Mouse (Mus musculus) E14TG2a.4 (cell line): ENCODE data around the gene Gfy.

Experiments
- H3K27me3 ChIP-seq: 2 replicates; pipeline ENCODE4 v1.6.1; 2014; ENCODE audit warnings: low read length, control low read depth; ENCODE audit not compliant: insufficient read depth
- H3K36me3 ChIP-seq: 2 replicates; pipeline ENCODE4 v1.6.1; 2014; ENCODE audit warnings: low read length, control low read depth; ENCODE audit not compliant: insufficient read depth
- H3K4me1 ChIP-seq: replicated peaks from 2 replicates; pipeline ENCODE4 v1.6.1; 2014; ENCODE audit warnings: low read depth, low read length, control low read depth
- H3K4me3 ChIP-seq: replicated peaks from 2 replicates; pipeline ENCODE4 v1.5.1; 2014; ENCODE audit warnings: mild to moderate bottlenecking, low read length
- H3K9me3 ChIP-seq: 2 replicates; pipeline ENCODE4 v1.6.1; 2014; ENCODE audit warnings: low read length, control low read depth
- CTCF ChIP-seq: conservative IDR thresholded peaks from 2 replicates; pipeline ENCODE4 v1.5.1; 2014; ENCODE audit warnings: low read length
- NANOG ChIP-seq: IDR thresholded peaks from 2 replicates; pipeline ENCODE4 v1.6.1; 2014; ENCODE audit warnings: borderline replicate concordance, low read length, mixed read lengths
- POU5F1 ChIP-seq: IDR thresholded peaks from 2 replicates; pipeline ENCODE4 v1.6.1; 2014; ENCODE audit warnings: low read length, borderline replicate concordance

Gene Gfy

GRCm38 (mm10) chr7:45179469-45179868 lies at the start of gene Gfy:
Gene Gfy, minus strand, starts transcription at chr7:45179569.
- peaks cover 50% of the 10 kb centered on the region for H3K4me1 ChIP-seq
- peaks cover 95% of the 10 kb centered on the region for H3K27me3 ChIP-seq
- TF ChIP-seq NANOG: no peak
- no peak for TF ChIP-seq CTCF
- no peak for TF ChIP-seq POU5F1
- no peaks in the 10 kb centered on the region for H3K9me3 ChIP-seq
- no peaks in the 10 kb centered on the region for H3K36me3 ChIP-seq
- no peak within 1 kb of the TSS for H3K4me3 ChIP-seq

DNA sequence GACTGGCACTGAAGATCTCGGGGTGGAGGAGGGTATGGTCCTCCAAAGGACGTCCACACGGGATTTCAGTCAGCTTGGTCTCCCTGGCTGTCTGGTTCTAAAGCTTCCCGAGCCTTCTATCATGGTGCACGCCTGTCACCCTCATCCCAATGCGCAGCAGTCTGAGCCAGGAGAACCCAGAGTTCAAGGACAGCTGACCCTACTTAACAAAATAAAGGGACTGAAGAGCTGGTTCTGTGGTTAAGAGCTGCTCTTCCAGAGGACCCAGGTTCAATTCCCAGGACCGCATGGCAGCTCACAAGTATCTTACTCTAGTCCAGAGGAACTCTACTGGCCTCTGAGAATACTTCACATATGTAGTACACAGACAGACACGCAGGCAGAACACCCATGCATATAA lies 49.7 kb upstream of the Gfy start:
- H3K4me3 ChIP-seq: peak overlapping the region; percentile 64
- no peak for TF ChIP-seq POU5F1
- no peak for TF ChIP-seq CTCF
- no peak for TF ChIP-seq NANOG
- H3K36me3 ChIP-seq: peaks cover 80% of the 10 kb centered on the region
- H3K27me3 ChIP-seq: no peaks in the 10 kb centered on the region
- H3K9me3 ChIP-seq: no peaks in the 10 kb centered on the region
- peaks cover 89% of the 10 kb centered on the region for H3K4me1 ChIP-seq

DNA sequence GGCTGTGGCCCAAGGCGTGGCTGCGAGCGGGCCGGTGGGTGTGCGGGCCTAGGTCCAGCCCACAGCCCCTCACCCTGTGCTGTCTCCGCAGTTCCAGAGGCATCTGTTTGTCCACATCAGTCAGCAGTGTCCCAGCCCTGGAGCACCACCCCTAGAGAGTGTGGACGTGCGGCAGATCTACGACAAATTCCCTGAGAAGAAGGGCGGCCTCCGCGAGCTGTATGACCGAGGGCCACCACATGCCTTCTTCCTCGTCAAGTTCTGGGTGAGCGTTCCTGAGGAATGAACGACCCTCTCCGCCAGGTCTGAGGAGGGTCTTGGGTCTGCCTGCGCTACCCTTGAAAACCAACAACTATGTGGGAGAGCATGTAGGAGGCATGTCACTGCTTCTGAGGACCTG lies 49.2 kb upstream of the Gfy start:
- TF ChIP-seq NANOG (no peak), POU5F1 (no peak), CTCF (no peak)
- H3K27me3 ChIP-seq: no peaks in the 10 kb centered on the region
- H3K36me3 ChIP-seq: peaks cover 81% of the 10 kb centered on the region
- H3K4me3 ChIP-seq: peak overlapping the region; percentile 64
- peaks cover 87% of the 10 kb centered on the region for H3K4me1 ChIP-seq
- H3K9me3 ChIP-seq: no peaks in the 10 kb centered on the region

DNA sequence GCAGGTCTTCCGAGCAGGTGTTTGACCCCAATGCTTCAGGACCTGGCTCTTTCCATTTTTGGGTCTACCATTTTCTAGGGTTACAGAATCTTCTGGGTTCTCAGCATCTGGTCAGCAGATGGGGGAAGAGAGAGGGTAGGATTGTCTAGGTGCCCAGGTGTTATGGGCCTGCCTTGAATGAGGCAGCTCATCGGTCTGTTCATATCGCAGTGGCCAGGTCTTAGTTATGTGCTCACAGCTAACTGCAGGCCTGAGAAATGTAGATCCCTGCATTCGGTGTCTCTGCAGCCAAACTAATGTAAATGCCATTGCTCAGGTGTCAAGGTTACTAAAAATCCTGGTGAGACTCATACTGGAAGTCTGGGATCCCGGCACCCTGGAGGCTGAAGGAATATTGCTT lies 47.1 kb upstream of the Gfy start:
- Histone ChIP-seq H3K4me1 (peaks cover 85% of the 10 kb centered on the region), H3K36me3 (peaks cover 82% of the 10 kb centered on the region), H3K4me3 (no peak overlapping the region), H3K27me3 (no peaks in the 10 kb centered on the region), H3K9me3 (no peaks in the 10 kb centered on the region)
- TF ChIP-seq CTCF (no peak), NANOG (no peak), POU5F1 (no peak)

DNA sequence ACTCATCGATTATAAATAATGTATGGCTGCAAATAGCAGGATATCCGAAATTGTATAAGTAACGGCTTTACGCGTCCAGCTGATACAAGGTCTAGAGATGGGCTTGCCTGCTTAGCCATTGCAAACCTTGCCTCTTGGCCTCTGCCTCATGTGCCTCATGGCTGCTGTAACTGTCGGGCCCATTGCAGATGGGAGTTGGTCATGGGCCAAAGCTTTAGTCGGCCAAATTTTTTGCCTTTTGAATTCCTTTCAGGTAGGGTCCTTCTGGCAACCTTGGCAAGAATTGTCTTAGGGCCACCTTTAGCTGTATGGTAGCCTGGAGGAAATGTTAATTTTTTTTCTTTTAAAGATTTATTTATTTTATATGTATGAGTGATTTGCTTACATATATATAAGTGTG lies 45.5 kb upstream of the Gfy start:
- Histone ChIP-seq H3K4me3 (no peak overlapping the region), H3K9me3 (no peaks in the 10 kb centered on the region), H3K27me3 (no peaks in the 10 kb centered on the region), H3K4me1 (peaks cover 89% of the 10 kb centered on the region), H3K36me3 (peaks cover 90% of the 10 kb centered on the region)
- TF ChIP-seq NANOG (no peak), CTCF (no peak), POU5F1 (no peak)

GRCm38 (mm10) chr7:45221680-45222079 lies 42.3 kb upstream of the Gfy start:
- H3K36me3 ChIP-seq: peaks cover 92% of the 10 kb centered on the region
- TF ChIP-seq NANOG (no peak), CTCF (no peak), POU5F1 (no peak)
- H3K4me3 ChIP-seq: no peak overlapping the region
- H3K4me1 ChIP-seq: peaks cover 91% of the 10 kb centered on the region
- no peaks in the 10 kb centered on the region for H3K27me3 ChIP-seq
- no peaks in the 10 kb centered on the region for H3K9me3 ChIP-seq

GRCm38 (mm10) chr7:45216442-45217183 lies 37.2 kb upstream of the Gfy start:
- TF ChIP-seq CTCF: no peak
- no peak for TF ChIP-seq POU5F1
- no peak for TF ChIP-seq NANOG
- peaks cover 45% of the 10 kb centered on the region for H3K36me3 ChIP-seq
- no peaks in the 10 kb centered on the region for H3K9me3 ChIP-seq
- peaks cover 79% of the 10 kb centered on the region for H3K4me1 ChIP-seq
- peak overlapping the region; percentile 89 for H3K4me3 ChIP-seq
- H3K27me3 ChIP-seq: peaks cover 7% of the 10 kb centered on the region

DNA sequence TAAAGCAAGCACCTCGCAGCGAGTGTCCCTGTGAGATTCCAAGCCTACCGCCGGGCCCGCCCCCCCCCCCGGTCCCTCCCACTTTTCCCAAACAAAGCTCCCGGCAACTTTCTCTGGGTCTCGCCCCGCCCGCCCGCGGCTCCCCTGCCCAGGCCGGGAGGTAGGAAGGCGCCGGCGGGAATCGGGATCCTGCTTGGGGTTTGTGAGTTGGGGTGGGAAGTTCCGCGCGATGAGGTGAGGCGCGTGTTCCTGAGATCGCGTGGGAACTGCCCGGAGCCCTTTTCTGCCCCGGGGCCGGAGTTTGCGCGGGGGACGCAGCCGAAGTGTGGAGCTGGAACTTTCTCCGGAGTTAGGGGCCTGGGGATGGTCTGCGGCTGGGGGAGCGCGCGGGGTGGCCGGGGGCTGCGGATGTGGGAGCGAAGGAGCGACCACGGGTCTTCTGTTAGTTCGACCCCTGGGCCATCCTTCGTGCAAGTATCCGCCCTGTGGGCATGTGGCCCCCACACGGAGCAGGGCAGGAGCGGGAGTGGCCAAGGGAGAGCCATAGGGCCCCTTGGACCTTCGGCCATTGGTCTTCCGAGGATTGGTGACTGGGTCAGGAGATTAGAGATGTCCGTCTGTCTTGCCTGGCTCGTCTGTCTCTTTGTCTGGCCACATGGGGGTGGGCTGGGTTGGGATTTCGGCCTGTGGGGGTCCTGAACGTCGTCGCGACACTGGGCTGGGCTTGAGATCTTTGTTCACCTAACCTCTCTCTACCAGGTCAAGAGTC lies 36.5 kb upstream of the Gfy start, which contains the start of gene Tead2:
Gene Tead2 (plus strand): TSS at position 81 of the 769 bp plus-strand sequence.
- H3K4me3 ChIP-seq: peak within 1 kb of the TSS; percentile 89
- peaks cover 14% of the 10 kb centered on the region for H3K27me3 ChIP-seq
- no peaks in the 10 kb centered on the region for H3K9me3 ChIP-seq
- peaks cover 37% of the 10 kb centered on the region for H3K36me3 ChIP-seq
- TF ChIP-seq CTCF: no peak
- no peak for TF ChIP-seq NANOG
- H3K4me1 ChIP-seq: peaks cover 78% of the 10 kb centered on the region

DNA sequence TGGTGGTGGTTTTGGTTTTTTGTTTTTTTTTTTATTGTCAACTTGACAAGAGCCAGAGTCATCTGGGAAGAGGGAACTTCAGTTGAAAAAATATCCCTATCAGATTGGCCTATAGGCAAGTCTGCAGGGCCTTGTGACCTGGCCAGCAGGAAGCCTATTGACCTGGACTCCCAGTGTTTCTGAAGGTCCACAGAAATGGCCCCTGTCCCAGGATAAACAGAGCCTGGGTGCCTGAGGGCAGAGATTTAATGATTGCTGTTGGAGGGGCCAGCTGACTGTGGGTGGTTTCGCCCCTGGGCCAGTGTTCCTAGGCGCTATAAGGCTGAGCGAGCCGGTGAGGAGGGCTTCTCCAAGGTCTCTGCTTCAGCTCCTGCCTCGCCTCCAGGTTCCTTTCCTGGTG lies 34.3 kb upstream of the Gfy start:
- H3K4me1 ChIP-seq: peaks cover 58% of the 10 kb centered on the region
- H3K27me3 ChIP-seq: peaks cover 32% of the 10 kb centered on the region
- no peaks in the 10 kb centered on the region for H3K9me3 ChIP-seq
- TF ChIP-seq NANOG: no peak
- no peak for TF ChIP-seq CTCF
- no peak for TF ChIP-seq POU5F1
- no peak overlapping the region for H3K4me3 ChIP-seq
- H3K36me3 ChIP-seq: peaks cover 17% of the 10 kb centered on the region
